Mouse (Mus musculus): ENCODE measurements around the gene Cd55b. TPM values are rescaled to one million over a fixed set of nuclear protein-coding genes. Genes with fewer than 3 reads are reported as not detected.
A peak's percentile ranks its signal among the peaks of the same experiment; 100 is the strongest.

Cd55b gene
- polyA plus RNA-seq, 1 experiment from 2014 or later, result not detected

DNA sequence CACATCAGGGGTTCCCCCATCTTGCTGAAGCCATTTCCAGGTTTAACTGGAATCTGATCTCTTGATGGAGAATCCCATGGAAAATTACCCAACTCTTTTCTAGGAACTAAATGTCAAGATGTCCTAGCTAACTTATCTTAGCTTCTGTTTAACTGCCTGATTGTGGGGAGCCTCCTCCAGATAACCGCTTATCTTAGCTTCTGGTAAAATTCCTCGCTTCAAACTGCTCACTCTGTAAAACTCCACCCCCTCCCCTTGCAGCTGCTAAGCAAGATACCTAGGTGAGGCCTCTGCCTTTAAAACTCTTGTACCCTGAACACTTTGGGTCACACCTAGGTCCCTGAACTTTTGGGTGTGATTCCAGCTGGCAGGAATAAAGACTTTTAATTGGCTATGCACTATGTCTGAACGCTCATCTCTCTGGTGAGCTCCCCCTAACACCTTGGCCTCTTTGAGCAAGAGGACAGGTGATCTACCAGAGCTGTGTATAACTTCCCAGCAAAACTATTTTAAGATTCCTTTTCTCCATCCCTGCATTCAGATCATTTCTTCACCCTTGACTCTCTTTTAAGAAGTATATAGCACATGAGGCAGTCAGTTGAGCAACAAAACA lies 48.5 kb downstream of the Cd55b start:
- Histone ChIP-seq H3K9me3 (ENCODE audit: control insufficient read depth, low read length) (no peaks in the 10 kb centered on the region), H3K4me1 (ENCODE audit: control insufficient read depth in 2 of 2, insufficient read depth in 2 of 2, low read length in 2 of 2) (peaks cover 7 to 13% of the 10 kb centered on the region in 2 experiments), H3K9ac (ENCODE audit: low read length) (no peak overlapping the region), H3K36me3 (ENCODE audit: control insufficient read depth, insufficient read depth, low read length) (no peaks in the 10 kb centered on the region), H3K27ac (replicated peaks in 1 of 2; ENCODE audit: control insufficient read depth in 1 of 2, insufficient read depth in 1 of 2, low read depth in 2 of 2, low read length in 2 of 2) (no peak overlapping the region), H3K4me3 (ENCODE audit: control insufficient read depth in 1 of 2, insufficient read depth in 1 of 2, low read depth in 1 of 2, low read length in 2 of 2) (no peak overlapping the region), H3K4me2 (ENCODE audit: low read length) (no peak overlapping the region), H3K27me3 (ENCODE audit: control insufficient read depth, insufficient read depth, low read length) (no peaks in the 10 kb centered on the region)
- ATAC-seq (ENCODE audit: insufficient number of reproducible peaks, insufficient read depth, low FRiP score, low read depth), result no peak
- 39% methylated on average over 3 of the region's 3 CpGs for whole genome bisulfite sequencing

DNA sequence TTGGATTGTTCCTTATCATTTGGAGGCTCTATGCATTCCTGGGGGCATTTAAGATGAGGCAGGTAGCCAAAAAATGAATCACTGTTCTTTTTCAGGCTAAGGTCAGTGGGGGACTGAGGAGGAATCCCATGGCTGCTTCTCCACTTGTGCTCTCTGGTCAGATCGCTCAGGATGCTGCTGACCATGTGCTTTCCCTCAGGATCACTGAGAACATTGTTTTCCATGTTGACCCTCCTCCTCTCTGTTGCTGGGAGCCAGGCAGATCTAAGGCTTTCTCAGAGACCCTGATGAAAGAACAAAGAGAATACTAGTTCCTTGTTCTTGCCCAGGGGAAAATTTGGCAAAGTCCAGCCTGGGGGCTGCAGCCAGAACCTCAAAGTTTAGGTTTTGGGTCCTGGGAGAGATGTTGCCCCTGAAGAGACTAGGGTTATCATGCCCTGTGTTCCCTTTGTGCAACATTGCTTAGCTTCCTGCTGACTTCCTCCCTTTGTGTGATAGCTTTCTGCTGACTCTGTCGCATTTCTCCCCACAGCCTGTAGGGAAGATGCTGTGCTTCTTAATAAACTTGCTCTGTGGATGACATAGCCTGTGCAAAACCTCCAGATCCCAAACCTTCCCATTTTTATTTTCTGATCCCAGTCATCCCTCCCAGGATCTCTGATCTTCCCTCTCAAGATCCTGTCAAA lies 49.3 kb downstream of the Cd55b start:
- Histone ChIP-seq H3K27me3 (ENCODE audit: control insufficient read depth, insufficient read depth, low read length) (no peaks in the 10 kb centered on the region), H3K9me3 (ENCODE audit: control insufficient read depth, low read length) (no peaks in the 10 kb centered on the region), H3K9ac (ENCODE audit: low read length) (no peak overlapping the region), H3K36me3 (ENCODE audit: control insufficient read depth, insufficient read depth, low read length) (no peaks in the 10 kb centered on the region), H3K4me3 (ENCODE audit: control insufficient read depth in 1 of 2, insufficient read depth in 1 of 2, low read depth in 1 of 2, low read length in 2 of 2) (no peak overlapping the region), H3K4me2 (ENCODE audit: low read length) (no peak overlapping the region), H3K27ac (replicated peaks in 1 of 2; ENCODE audit: control insufficient read depth in 1 of 2, insufficient read depth in 1 of 2, low read depth in 2 of 2, low read length in 2 of 2) (peak overlapping the region in 1 of 2 experiments; percentile 23; a peak in 2 of 4 replicates), H3K4me1 (ENCODE audit: control insufficient read depth in 2 of 2, insufficient read depth in 2 of 2, low read length in 2 of 2) (peaks cover 7 to 13% of the 10 kb centered on the region in 2 experiments)
- 12% methylated on average over 2 of the region's 2 CpGs for WGBS
- no peak for ATAC-seq (ENCODE audit: insufficient number of reproducible peaks, insufficient read depth, low FRiP score, low read depth)

GRCm38 (mm10) chr1:130371895-130372528 lies 50.8 kb downstream of the Cd55b start:
- H3K4me2 ChIP-seq (ENCODE audit: low read length), result no peak overlapping the region
- WGBS, result 36% methylated on average over 7 of the region's 7 CpGs
- no peaks in the 10 kb centered on the region for H3K9me3 ChIP-seq (ENCODE audit: control insufficient read depth, low read length)
- H3K36me3 ChIP-seq (ENCODE audit: control insufficient read depth, insufficient read depth, low read length), result no peaks in the 10 kb centered on the region
- no peak for ATAC-seq (ENCODE audit: insufficient number of reproducible peaks, insufficient read depth, low FRiP score, low read depth)
- no peaks in the 10 kb centered on the region for H3K27me3 ChIP-seq (ENCODE audit: control insufficient read depth, insufficient read depth, low read length)
- H3K27ac ChIP-seq (replicated peaks in 1 of 2; ENCODE audit: control insufficient read depth in 1 of 2, insufficient read depth in 1 of 2, low read depth in 2 of 2, low read length in 2 of 2), result no peak overlapping the region
- no peak overlapping the region for H3K4me3 ChIP-seq (ENCODE audit: control insufficient read depth in 1 of 2, insufficient read depth in 1 of 2, low read depth in 1 of 2, low read length in 2 of 2)
- H3K9ac ChIP-seq (ENCODE audit: low read length), result no peak overlapping the region
- peaks cover 7 to 13% of the 10 kb centered on the region in 2 experiments for H3K4me1 ChIP-seq (ENCODE audit: control insufficient read depth in 2 of 2, insufficient read depth in 2 of 2, low read length in 2 of 2)

DNA sequence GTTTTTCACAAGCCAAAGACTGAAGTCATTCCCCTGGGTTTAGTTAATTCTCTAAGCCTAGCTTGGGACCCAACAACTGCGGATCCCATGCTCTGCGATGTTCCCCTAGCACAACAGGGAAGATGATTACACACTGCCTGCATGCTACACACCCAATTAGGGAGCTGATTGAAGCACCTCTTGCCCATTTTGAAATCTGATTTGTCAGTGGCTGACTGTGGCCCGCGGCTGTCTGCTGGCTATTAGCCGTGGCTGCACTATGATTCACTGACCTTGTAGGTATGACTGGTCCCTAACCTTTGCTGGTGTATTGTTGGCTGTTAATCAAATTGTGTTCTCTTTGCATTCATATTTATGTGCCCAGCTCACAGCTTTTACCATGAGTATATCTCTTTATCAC lies 51.5 kb downstream of the Cd55b start:
- WGBS, result 79% methylated on average over 5 of the region's 5 CpGs
- Histone ChIP-seq H3K27ac (replicated peaks in 1 of 2; ENCODE audit: control insufficient read depth in 1 of 2, insufficient read depth in 1 of 2, low read depth in 2 of 2, low read length in 2 of 2) (no peak overlapping the region), H3K4me3 (ENCODE audit: control insufficient read depth in 1 of 2, insufficient read depth in 1 of 2, low read depth in 1 of 2, low read length in 2 of 2) (no peak overlapping the region), H3K9ac (ENCODE audit: low read length) (no peak overlapping the region), H3K4me1 (ENCODE audit: control insufficient read depth in 2 of 2, insufficient read depth in 2 of 2, low read length in 2 of 2) (peaks cover 7 to 13% of the 10 kb centered on the region in 2 experiments), H3K27me3 (ENCODE audit: control insufficient read depth, insufficient read depth, low read length) (no peaks in the 10 kb centered on the region), H3K9me3 (ENCODE audit: control insufficient read depth, low read length) (no peaks in the 10 kb centered on the region), H3K36me3 (ENCODE audit: control insufficient read depth, insufficient read depth, low read length) (no peaks in the 10 kb centered on the region), H3K4me2 (ENCODE audit: low read length) (no peak overlapping the region)
- ATAC-seq (ENCODE audit: insufficient number of reproducible peaks, insufficient read depth, low FRiP score, low read depth), result no peak

DNA sequence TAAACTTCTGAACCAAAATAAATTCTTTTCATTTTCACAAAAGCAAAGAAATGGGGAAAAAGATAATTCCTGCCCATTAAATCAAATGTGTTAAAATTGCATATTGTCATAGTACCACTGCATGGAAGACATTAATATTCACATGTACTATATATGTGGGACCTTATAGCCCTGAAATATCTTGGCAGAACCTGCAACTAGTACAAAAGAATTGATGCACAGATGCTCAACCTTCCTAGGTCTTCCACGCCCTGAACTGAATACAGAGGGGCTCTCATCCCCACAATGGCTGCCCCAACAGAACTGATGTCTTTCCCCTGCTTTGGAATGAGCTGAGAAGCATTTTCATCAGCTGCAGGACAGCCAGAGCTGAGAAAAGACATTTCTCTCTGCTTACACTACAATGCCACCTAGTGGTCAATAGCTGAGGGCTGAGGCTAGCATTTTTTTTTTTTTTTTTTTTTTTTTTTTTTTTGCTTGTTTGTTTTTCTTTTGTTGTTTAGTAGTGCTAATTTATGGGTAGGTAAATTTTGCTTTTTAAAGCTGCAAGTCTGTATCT lies 72.7 kb downstream of the Cd55b start:
- no peak for ATAC-seq (ENCODE audit: insufficient number of reproducible peaks, insufficient read depth, low FRiP score, low read depth)
- no peaks in the 10 kb centered on the region for H3K27me3 ChIP-seq (ENCODE audit: control insufficient read depth, insufficient read depth, low read length)
- no peaks in the 10 kb centered on the region for H3K9me3 ChIP-seq (ENCODE audit: control insufficient read depth, low read length)
- no peaks in the 10 kb centered on the region for H3K36me3 ChIP-seq (ENCODE audit: control insufficient read depth, insufficient read depth, low read length)
- 21% methylated on average over 1 of the region's 1 CpGs for WGBS
- no peak overlapping the region for H3K27ac ChIP-seq (replicated peaks in 1 of 2; ENCODE audit: control insufficient read depth in 1 of 2, insufficient read depth in 1 of 2, low read depth in 2 of 2, low read length in 2 of 2)
- H3K4me3 ChIP-seq (ENCODE audit: control insufficient read depth in 1 of 2, insufficient read depth in 1 of 2, low read depth in 1 of 2, low read length in 2 of 2), result no peak overlapping the region
- no peak overlapping the region for H3K4me2 ChIP-seq (ENCODE audit: low read length)
- H3K9ac ChIP-seq (ENCODE audit: low read length), result no peak overlapping the region
- no peaks in the 10 kb centered on the region for H3K4me1 ChIP-seq (ENCODE audit: control insufficient read depth in 2 of 2, insufficient read depth in 2 of 2, low read length in 2 of 2)

DNA sequence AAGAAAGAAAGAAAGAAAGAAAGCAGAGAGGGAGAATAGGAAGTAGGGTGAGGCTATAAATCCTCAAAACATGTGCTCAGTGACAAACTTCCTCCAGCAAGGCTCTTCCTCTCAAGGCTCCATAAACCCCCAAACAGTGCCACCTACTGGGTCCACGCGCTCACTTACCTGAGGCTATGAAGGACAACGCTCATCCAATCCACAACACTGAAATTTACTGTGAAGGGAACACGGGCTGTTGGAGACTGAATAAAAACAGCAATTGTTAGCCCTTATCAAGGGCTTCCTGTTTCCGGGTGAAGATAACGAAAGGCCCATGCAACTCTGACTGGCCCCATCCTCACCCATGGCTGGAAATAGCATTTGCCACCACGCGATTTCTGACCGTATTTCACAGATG lies 80.4 kb downstream of the Cd55b start:
- Histone ChIP-seq H3K9me3 (ENCODE audit: control insufficient read depth, low read length) (no peaks in the 10 kb centered on the region), H3K4me2 (ENCODE audit: low read length) (no peak overlapping the region), H3K27ac (replicated peaks in 1 of 2; ENCODE audit: control insufficient read depth in 1 of 2, insufficient read depth in 1 of 2, low read depth in 2 of 2, low read length in 2 of 2) (no peak overlapping the region), H3K4me1 (ENCODE audit: control insufficient read depth in 2 of 2, insufficient read depth in 2 of 2, low read length in 2 of 2) (no peaks in the 10 kb centered on the region), H3K4me3 (ENCODE audit: control insufficient read depth in 1 of 2, insufficient read depth in 1 of 2, low read depth in 1 of 2, low read length in 2 of 2) (no peak overlapping the region), H3K36me3 (ENCODE audit: control insufficient read depth, insufficient read depth, low read length) (no peaks in the 10 kb centered on the region), H3K27me3 (ENCODE audit: control insufficient read depth, insufficient read depth, low read length) (no peaks in the 10 kb centered on the region), H3K9ac (ENCODE audit: low read length) (no peak overlapping the region)
- ATAC-seq (ENCODE audit: insufficient number of reproducible peaks, insufficient read depth, low FRiP score, low read depth), result no peak
- WGBS, result 45% methylated on average over 9 of the region's 9 CpGs

Measured in heart, embryonic 14.5 days (tissue).